Mouse (Mus musculus) lung, embryonic 15.5 days (tissue): ENCODE measurements around the gene Chac1. TPM values are rescaled to one million over a fixed set of nuclear protein-coding genes. Genes with fewer than 3 reads are reported as not detected.
A peak's percentile ranks its signal among the peaks of the same experiment; 100 is the strongest.

Experiments
- ATAC-seq: fragments of 200-750 bp; cut with Nextera tagmentation; 2 replicates; pipeline ENCODE4 v1.8.0; 2017; ENCODE audit warnings: moderate number of reproducible peaks, borderline replicate concordance; ENCODE audit not compliant: low FRiP score, low TSS enrichment; ENCODE audit errors: extremely low read depth
- H3K27ac ChIP-seq: fragments of 300-500 bp; sonication (generic); 2 replicates; pipeline ENCODE4 v1.5.1; 2015; ENCODE audit warnings: moderate library complexity, mild to moderate bottlenecking, inconsistent platforms
- H3K27me3 ChIP-seq: fragments of 300-500 bp; sonication (generic); 2 replicates; pipeline ENCODE4 v1.6.1; 2015; ENCODE audit warnings: inconsistent platforms
- H3K36me3 ChIP-seq: fragments of 300-500 bp; sonication (generic); 2 replicates; pipeline ENCODE4 v1.6.1; 2015; ENCODE audit warnings: inconsistent platforms
- H3K4me1 ChIP-seq: fragments of 300-500 bp; sonication (generic); 2 replicates; pipeline ENCODE4 v1.6.1; 2015; ENCODE audit warnings: inconsistent platforms
- H3K4me2 ChIP-seq: fragments of 300-500 bp; sonication (generic); 2 replicates; pipeline ENCODE4 v1.6.1; 2015; ENCODE audit warnings: inconsistent platforms, mild to moderate bottlenecking, moderate library complexity
- H3K4me3 ChIP-seq: fragments of 300-500 bp; sonication (generic); 2 replicates; pipeline ENCODE4 v1.5.1; 2015; ENCODE audit warnings: mild to moderate bottlenecking, inconsistent platforms
- H3K9ac ChIP-seq: fragments of 300-500 bp; sonication (generic); 2 replicates; pipeline ENCODE4 v1.6.1; 2015; ENCODE audit warnings: inconsistent platforms
- H3K9me3 ChIP-seq: fragments of 300-500 bp; sonication (generic); 2 replicates; pipeline ENCODE4 v1.6.1; 2016; ENCODE audit warnings: inconsistent platforms
- WGBS: fragments of 180-500 bp; shearing (Covaris S2); methylation state at CpG from one replicate; pipeline ENCODE4 v1.1.7; 2015; 5-methylcytosine and 5-hydroxymethylcytosine counted together
- polyA plus RNA-seq: library from polyadenylated mRNA; unstranded; fragments of >200 nt; fragmentation: Nextera tagmentation; extraction: Ambion mirVana; gene quantifications from 2 replicates; pipeline ENCODE4 v1.2.1, GENCODE M21; 2015

The Chac1 gene
- polyA plus RNA-seq, 1 experiment from 2014 or later, result 0.59 TPM

GRCm38 (mm10) chr2:119329123-119329817, 21.8 kb upstream of the Chac1 start:
- Histone ChIP-seq H3K9me3 (no peaks in the 10 kb centered on the region), H3K4me2 (peak overlapping the region; percentile 93), H3K4me3 (no peak overlapping the region; the same call in 1 of the 2 replicates), H3K9ac (no peak overlapping the region), H3K36me3 (no peaks in the 10 kb centered on the region), H3K27ac (peak overlapping the region; percentile 81), H3K27me3 (peaks cover 61% of the 10 kb centered on the region), H3K4me1 (peaks cover 67% of the 10 kb centered on the region)
- WGBS, result 48% methylated on average over 3 of the region's 3 CpGs
- ATAC-seq, result peak; percentile 33; the same call in 1 of the 2 replicates

DNA sequence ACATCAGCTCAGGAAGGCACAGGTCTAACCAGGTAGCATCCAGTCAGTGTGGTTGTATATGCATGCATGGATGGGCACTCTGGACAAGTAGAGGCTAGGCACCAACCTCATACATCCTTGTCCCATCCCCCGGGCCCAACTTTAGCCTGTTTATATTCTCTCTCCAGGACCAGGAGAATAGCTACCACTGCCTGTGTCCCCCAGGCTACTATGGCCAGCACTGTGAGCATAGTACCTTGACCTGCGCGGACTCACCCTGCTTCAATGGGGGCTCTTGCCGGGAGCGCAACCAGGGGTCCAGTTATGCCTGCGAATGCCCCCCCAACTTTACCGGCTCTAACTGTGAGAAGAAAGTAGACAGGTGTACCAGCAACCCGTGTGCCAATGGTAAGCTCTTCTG, 20.2 kb upstream of the Chac1 start:
- Histone ChIP-seq H3K27ac (peak overlapping the region; percentile 81; the same call in 1 of the 2 replicates), H3K27me3 (peaks cover 47% of the 10 kb centered on the region), H3K36me3 (no peaks in the 10 kb centered on the region), H3K4me2 (no peak overlapping the region), H3K4me3 (no peak overlapping the region), H3K9ac (no peak overlapping the region), H3K4me1 (peaks cover 53% of the 10 kb centered on the region), H3K9me3 (no peaks in the 10 kb centered on the region)
- 79% methylated on average over 8 of the region's 8 CpGs for WGBS
- no peak for ATAC-seq

DNA sequence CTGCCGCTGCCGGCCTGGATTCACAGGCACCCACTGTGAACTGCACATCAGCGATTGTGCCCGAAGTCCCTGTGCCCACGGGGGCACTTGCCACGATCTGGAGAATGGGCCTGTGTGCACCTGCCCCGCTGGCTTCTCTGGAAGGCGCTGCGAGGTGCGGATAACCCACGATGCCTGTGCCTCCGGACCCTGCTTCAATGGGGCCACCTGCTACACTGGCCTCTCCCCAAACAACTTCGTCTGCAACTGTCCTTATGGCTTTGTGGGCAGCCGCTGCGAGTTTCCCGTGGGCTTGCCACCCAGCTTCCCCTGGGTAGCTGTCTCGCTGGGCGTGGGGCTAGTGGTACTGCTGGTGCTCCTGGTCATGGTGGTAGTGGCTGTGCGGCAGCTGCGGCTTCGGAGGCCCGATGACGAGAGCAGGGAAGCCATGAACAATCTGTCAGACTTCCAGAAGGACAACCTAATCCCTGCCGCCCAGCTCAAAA, 18.8 kb upstream of the Chac1 start:
- H3K9me3 ChIP-seq, result no peaks in the 10 kb centered on the region
- no peak overlapping the region for H3K9ac ChIP-seq
- no peaks in the 10 kb centered on the region for H3K36me3 ChIP-seq
- H3K4me3 ChIP-seq, result no peak overlapping the region
- H3K4me2 ChIP-seq, result peak overlapping the region; percentile 21; the same call in 1 of the 2 replicates
- WGBS, result 74% methylated on average over 24 of the region's 24 CpGs
- H3K27ac ChIP-seq, result no peak overlapping the region
- peaks cover 48% of the 10 kb centered on the region for H3K4me1 ChIP-seq
- peaks cover 33% of the 10 kb centered on the region for H3K27me3 ChIP-seq
- ATAC-seq, result no peak

- H3K27me3 ChIP-seq, result peaks cover 15% of the 10 kb centered on the region; the same call in 1 of the 2 replicates
- ATAC-seq, result no peak
- 50% methylated on average over 1 of the region's 1 CpGs for WGBS
- H3K27ac ChIP-seq, result no peak overlapping the region
- H3K9me3 ChIP-seq, result no peaks in the 10 kb centered on the region
- H3K4me2 ChIP-seq, result peak overlapping the region; percentile 31; the same call in 1 of the 2 replicates
- H3K36me3 ChIP-seq, result no peaks in the 10 kb centered on the region
- H3K4me1 ChIP-seq, result peaks cover 40% of the 10 kb centered on the region
- H3K9ac ChIP-seq, result no peak overlapping the region
- 0 out of 2 replicates have a peak overlapping the region, but pooled peaks have one; percentile 3 for H3K4me3 ChIP-seq
Measured at GRCm38 (mm10) chr2:119334135-119334534, 16.9 kb upstream of the Chac1 start.

GRCm38 (mm10) chr2:119334964-119335525, 16.0 kb upstream of the Chac1 start:
- H3K27me3 ChIP-seq, result peaks cover 12% of the 10 kb centered on the region; the same call in 1 of the 2 replicates
- no peaks in the 10 kb centered on the region for H3K36me3 ChIP-seq
- no peak overlapping the region for H3K4me3 ChIP-seq
- ATAC-seq, result no peak
- no peak overlapping the region for H3K27ac ChIP-seq
- WGBS, result 73% methylated on average over 7 of the region's 7 CpGs
- H3K9me3 ChIP-seq, result no peaks in the 10 kb centered on the region
- peak overlapping the region; percentile 31; the same call in 1 of the 2 replicates for H3K4me2 ChIP-seq
- H3K9ac ChIP-seq, result no peak overlapping the region
- H3K4me1 ChIP-seq, result peaks cover 33% of the 10 kb centered on the region

DNA sequence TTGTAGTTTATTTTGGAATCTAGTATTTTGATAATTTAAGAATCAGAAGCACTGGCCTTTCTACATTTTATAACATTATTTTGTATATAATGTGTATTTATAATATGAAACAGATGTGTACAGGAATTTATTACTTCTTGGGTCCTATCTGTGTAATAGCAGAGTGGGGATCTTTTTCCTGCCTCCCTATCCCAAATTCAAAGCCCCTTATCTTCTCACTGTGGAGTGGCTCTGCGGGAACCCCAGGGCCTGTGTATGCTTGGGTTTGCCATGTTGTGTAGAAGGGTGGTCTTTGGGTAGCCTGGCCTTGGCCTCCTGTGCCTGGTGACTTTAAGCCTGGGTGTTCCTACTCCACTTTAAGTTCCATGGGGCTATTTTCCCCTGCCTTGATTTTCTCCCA, 15.5 kb upstream of the Chac1 start:
- Histone ChIP-seq H3K9me3 (no peaks in the 10 kb centered on the region), H3K27ac (no peak overlapping the region), H3K36me3 (no peaks in the 10 kb centered on the region), H3K27me3 (peaks cover 12% of the 10 kb centered on the region; the same call in 1 of the 2 replicates), H3K4me3 (no peak overlapping the region), H3K9ac (no peak overlapping the region), H3K4me2 (peak overlapping the region; percentile 12; the same call in 1 of the 2 replicates), H3K4me1 (peaks cover 28% of the 10 kb centered on the region)
- 50% methylated on average over 1 of the region's 1 CpGs for WGBS
- ATAC-seq, result no peak

- Histone ChIP-seq H3K27me3 (peaks cover 12% of the 10 kb centered on the region; the same call in 1 of the 2 replicates), H3K9me3 (no peaks in the 10 kb centered on the region), H3K4me1 (peaks cover 24% of the 10 kb centered on the region), H3K4me2 (peak overlapping the region; percentile 12; the same call in 1 of the 2 replicates), H3K9ac (no peak overlapping the region), H3K36me3 (no peaks in the 10 kb centered on the region), H3K27ac (no peak overlapping the region; the same call in 1 of the 2 replicates), H3K4me3 (no peak overlapping the region)
- WGBS, result 72% methylated on average over 2 of the region's 2 CpGs
- ATAC-seq, result no peak
Measured at GRCm38 (mm10) chr2:119336002-119336401, 15.0 kb upstream of the Chac1 start.

- no peak overlapping the region for H3K9ac ChIP-seq
- H3K4me3 ChIP-seq, result no peak overlapping the region
- peaks cover 10% of the 10 kb centered on the region; the same call in 1 of the 2 replicates for H3K27me3 ChIP-seq
- WGBS, result 60% methylated on average over 10 of the region's 10 CpGs
- H3K9me3 ChIP-seq, result no peaks in the 10 kb centered on the region
- no peak for ATAC-seq
- H3K4me1 ChIP-seq, result peaks cover 24% of the 10 kb centered on the region
- no peaks in the 10 kb centered on the region for H3K36me3 ChIP-seq
- no peak overlapping the region for H3K4me2 ChIP-seq
- H3K27ac ChIP-seq, result peak overlapping the region; percentile 54
Measured at GRCm38 (mm10) chr2:119336470-119336869, 14.6 kb upstream of the Chac1 start.

DNA sequence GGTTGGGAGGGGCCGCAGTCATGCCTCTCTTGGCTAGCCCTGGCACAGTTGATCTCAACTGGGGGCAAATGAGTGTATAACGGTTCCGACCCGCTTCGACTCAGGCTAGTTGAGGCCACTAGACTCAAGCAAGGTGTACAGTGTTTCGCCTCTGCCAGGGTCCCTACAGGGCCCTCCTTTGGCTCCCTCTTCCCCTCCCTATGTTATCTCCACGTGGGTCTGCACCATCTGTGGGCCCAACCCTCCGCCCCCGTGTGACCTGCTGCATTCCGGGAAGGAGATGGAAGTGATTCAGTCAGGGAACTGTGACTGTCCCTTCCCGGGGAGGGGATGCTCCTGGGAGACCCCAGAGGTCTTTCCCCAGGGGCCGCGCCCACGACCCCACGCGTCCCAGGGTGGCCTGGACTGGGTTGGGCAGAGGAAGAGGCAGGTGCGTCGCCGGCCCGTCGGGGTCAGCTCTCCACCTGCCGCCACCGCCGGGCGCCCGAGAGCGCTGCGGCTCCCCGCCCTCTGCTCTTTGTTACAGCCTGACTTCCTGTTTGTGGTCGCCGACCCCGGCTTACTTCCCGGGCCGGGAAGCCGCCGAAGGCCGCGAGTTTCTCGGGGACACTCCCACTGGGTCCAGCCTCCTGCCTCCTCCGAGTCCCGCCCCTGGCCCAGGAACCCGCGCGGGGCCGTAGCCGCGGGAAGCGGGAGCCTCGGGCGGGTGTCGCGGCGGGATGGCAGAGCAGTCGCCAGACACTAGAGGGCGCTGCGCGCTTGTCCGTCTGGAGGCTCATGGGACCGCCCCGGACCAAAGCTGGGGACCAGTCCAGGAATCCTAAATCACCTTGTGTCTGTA, 13.4 kb upstream of the Chac1 start:
- H3K9ac ChIP-seq, result peak overlapping the region; percentile 45
- ATAC-seq, result peak; percentile 83
- no peaks in the 10 kb centered on the region for H3K27me3 ChIP-seq
- H3K36me3 ChIP-seq, result no peaks in the 10 kb centered on the region
- peak overlapping the region; percentile 49 for H3K4me3 ChIP-seq
- H3K9me3 ChIP-seq, result no peaks in the 10 kb centered on the region
- H3K4me2 ChIP-seq, result peak overlapping the region; percentile 65
- 7% methylated on average over 60 of the region's 60 CpGs for WGBS
- H3K4me1 ChIP-seq, result peaks cover 24% of the 10 kb centered on the region
- H3K27ac ChIP-seq, result peak overlapping the region; percentile 54

DNA sequence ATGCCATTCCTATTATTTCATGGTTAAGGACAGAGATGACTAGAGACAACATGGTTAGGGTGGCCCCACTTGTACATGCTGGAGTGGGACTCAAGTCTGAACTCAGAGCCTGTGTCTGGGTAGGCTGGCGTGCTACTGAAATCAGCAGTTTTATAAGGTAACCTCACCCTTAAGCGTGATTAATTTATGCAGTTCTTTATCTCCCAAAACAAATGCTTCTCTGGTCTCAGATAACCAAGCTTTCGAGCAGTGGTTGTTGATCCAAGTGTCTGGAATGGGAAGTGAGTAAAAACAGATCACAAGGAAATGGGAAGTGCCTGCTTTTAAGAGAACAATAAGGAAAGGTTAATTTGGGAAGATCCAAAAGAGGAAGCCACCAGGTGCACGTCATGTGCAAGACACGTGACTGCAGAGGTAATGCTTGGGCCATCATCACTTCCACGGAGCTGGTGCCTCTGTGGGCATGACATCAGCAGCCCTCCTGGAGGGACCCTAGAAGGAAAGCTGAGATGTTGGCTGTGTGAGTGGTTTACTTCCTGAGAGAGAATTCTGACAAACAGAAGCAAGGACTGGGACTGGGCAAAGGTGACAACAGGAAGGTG, 6.4 kb upstream of the Chac1 start:
- no peak overlapping the region for H3K9ac ChIP-seq
- no peaks in the 10 kb centered on the region for H3K9me3 ChIP-seq
- H3K36me3 ChIP-seq, result no peaks in the 10 kb centered on the region
- 0 out of 2 replicates have a peak, but pooled peaks cover 2% of the 10 kb centered on the region for H3K27me3 ChIP-seq
- 37% methylated on average over 6 of the region's 6 CpGs for WGBS
- ATAC-seq, result no peak
- H3K4me3 ChIP-seq, result no peak overlapping the region
- no peak overlapping the region for H3K4me2 ChIP-seq
- H3K27ac ChIP-seq, result 0 out of 2 replicates have a peak overlapping the region, but pooled peaks have one; percentile 5
- 0 out of 2 replicates have a peak, but pooled peaks cover 2% of the 10 kb centered on the region for H3K4me1 ChIP-seq

DNA sequence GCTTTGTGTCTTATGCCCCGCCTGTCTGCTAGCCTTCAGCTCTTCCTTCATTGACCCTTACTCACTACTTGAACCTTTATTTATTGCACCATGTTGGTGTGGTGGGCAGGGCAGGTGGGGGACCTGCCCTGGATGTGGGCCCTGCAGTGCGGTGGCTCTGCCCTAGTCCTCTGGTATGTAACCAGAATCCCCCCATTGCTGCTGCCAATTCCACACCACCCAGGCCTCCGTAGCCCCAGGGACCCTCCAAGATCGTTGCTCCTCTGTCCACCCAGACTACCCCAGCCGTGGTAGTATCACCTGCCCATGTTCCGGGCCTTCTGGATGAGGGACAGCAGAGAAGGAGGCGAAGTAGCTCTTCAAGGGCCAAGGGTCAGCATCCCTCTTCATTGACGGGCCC, 2.7 kb downstream of the Chac1 start:
- 79% methylated on average over 8 of the region's 8 CpGs for WGBS

More for the DNA sequence above, 2.7 kb downstream of the Chac1 start:
- H3K9ac ChIP-seq, result no peak overlapping the region
- no peaks in the 10 kb centered on the region for H3K36me3 ChIP-seq
- H3K27ac ChIP-seq, result no peak overlapping the region
- H3K4me1 ChIP-seq, result peaks cover 14% of the 10 kb centered on the region
- no peak for ATAC-seq
- H3K9me3 ChIP-seq, result no peaks in the 10 kb centered on the region
- H3K4me3 ChIP-seq, result no peak overlapping the region
- no peak overlapping the region for H3K4me2 ChIP-seq
- peaks cover 24% of the 10 kb centered on the region for H3K27me3 ChIP-seq
